Mouse (Mus musculus): ENCODE data around the gene Slc35c1. TPM values are rescaled to one million over a fixed set of nuclear protein-coding genes. Genes with fewer than 3 reads are reported as not detected.
A peak's percentile ranks its signal among the peaks of the same experiment; 100 is the strongest.

The Slc35c1 gene
- polyA plus RNA-seq, 1 experiment from 2014 or later: 16.9 TPM

DNA sequence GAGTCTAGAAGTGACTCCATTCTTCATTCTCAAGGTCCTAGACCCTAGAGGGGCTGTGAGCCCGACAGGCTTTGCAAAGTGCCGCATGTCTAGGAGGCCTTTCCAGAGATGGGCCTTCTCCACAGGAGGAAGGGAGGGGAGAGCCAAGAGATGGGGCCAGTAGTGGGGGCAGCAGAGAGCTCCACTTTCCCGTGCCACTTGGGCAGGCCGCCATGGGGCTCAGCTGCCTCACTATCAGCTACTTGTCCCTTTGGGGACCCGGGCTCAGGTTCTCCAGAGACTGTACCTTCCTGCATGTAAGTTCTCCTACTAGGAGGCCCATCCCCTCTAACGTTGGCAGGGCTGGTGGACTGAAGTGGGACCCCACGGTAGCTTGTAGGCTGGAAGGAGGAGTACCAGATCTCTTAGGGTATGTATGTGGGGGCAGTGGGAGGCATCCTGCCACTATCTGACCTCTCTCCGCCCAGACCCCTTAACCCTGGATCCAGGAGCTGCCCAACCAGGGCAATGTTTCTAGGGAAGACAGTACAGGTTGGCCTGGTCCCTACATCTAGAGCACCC, 3.3 kb downstream of the Slc35c1 start:
- H3K4me2 ChIP-seq: peak overlapping the region; percentile 22; the same call in 1 of the 2 replicates
- ATAC-seq (ENCODE audit: insufficient read depth) (no peak), DNase-seq (no peak)
- H3K9me3 ChIP-seq (ENCODE audit: low read depth, low read length): no peaks in the 10 kb centered on the region
- no peak overlapping the region for H3K27ac ChIP-seq (ENCODE audit: low read depth)
- peaks cover 24% of the 10 kb centered on the region; the same call in 1 of the 2 replicates for H3K36me3 ChIP-seq (ENCODE audit: insufficient read depth)
- 66% methylated on average over 8 of the region's 8 CpGs for WGBS
- peak overlapping the region; percentile 28; the same call in 1 of the 2 replicates for H3K9ac ChIP-seq
- no peak overlapping the region for H3K4me3 ChIP-seq (ENCODE audit: low read depth, low read length)
- TF ChIP-seq CTCF (IDR thresholded peaks at IDR 0.05; ENCODE audit: low read depth): no peak
- H3K27me3 ChIP-seq (ENCODE audit: insufficient read depth, low read length): peaks cover 17% of the 10 kb centered on the region
- H3K4me1 ChIP-seq (ENCODE audit: insufficient read depth): peaks cover 5% of the 10 kb centered on the region; the same call in 1 of the 2 replicates

DNA sequence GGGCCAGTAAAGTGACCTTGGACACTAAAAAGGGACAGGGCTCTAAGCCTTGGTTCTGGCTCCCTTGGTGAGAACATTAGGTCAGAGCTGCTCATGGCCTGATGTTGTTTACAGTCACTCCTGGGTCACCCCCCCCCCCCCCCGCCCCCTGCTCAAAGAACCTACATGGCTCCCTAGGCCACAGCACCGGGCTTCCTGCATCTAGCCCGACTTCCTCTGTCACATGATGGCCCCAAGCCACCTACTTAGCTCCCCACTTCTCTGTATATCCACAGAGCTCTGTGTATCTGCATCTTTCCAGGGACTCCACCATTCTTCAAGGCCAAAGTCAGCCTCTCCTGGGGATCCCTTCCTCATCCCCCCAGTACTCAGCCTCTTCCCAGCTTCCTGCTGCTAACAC, 4.6 kb downstream of the Slc35c1 start:
- peaks cover 24% of the 10 kb centered on the region; the same call in 1 of the 2 replicates for H3K36me3 ChIP-seq (ENCODE audit: insufficient read depth)
- H3K4me1 ChIP-seq (ENCODE audit: insufficient read depth): peaks cover 5% of the 10 kb centered on the region; the same call in 1 of the 2 replicates
- no peaks in the 10 kb centered on the region for H3K9me3 ChIP-seq (ENCODE audit: low read depth, low read length)
- 21% methylated on average over 3 of the region's 3 CpGs for WGBS
- no peak for TF ChIP-seq CTCF (IDR thresholded peaks at IDR 0.05; ENCODE audit: low read depth)
- no peak overlapping the region for H3K9ac ChIP-seq
- H3K27me3 ChIP-seq (ENCODE audit: insufficient read depth, low read length): peaks cover 9% of the 10 kb centered on the region
- DNase-seq (no peak), ATAC-seq (ENCODE audit: insufficient read depth) (no peak)
- no peak overlapping the region for H3K4me3 ChIP-seq (ENCODE audit: low read depth, low read length)
- H3K27ac ChIP-seq (ENCODE audit: low read depth): no peak overlapping the region
- no peak overlapping the region for H3K4me2 ChIP-seq

DNA sequence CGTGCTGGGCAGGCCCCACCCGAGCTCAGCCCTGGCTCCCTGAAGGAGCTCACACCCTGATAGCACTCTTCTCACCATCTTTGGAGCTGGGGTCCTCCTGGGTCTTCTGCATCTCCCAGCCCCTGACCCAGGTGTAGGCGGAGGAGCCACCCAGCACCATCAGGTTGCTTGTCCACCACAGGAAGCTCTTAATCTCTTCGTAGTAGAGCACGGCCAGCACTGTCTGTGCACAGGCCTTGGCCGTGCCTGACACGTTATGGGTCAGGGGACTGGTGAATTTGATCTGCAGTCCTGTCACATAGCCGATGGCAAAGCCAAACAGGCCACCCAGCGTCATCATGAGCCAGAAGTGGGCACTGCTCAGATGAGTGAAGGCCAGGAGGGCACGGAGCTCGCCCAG, 6.2 kb downstream of the Slc35c1 start:
- H3K9ac ChIP-seq: no peak overlapping the region
- DNase-seq: no peak
- WGBS: 87% methylated on average over 11 of the region's 11 CpGs
- H3K4me1 ChIP-seq (ENCODE audit: insufficient read depth): peaks cover 5% of the 10 kb centered on the region; the same call in 1 of the 2 replicates
- no peak overlapping the region for H3K4me2 ChIP-seq
- H3K27me3 ChIP-seq (ENCODE audit: insufficient read depth, low read length): no peaks in the 10 kb centered on the region
- no peak overlapping the region for H3K27ac ChIP-seq (ENCODE audit: low read depth)
- no peak overlapping the region for H3K4me3 ChIP-seq (ENCODE audit: low read depth, low read length)
- TF ChIP-seq CTCF (IDR thresholded peaks at IDR 0.05; ENCODE audit: low read depth): no peak
- H3K9me3 ChIP-seq (ENCODE audit: low read depth, low read length): no peaks in the 10 kb centered on the region
- no peak for ATAC-seq (ENCODE audit: insufficient read depth)
- peaks cover 24% of the 10 kb centered on the region; the same call in 1 of the 2 replicates for H3K36me3 ChIP-seq (ENCODE audit: insufficient read depth)

DNA sequence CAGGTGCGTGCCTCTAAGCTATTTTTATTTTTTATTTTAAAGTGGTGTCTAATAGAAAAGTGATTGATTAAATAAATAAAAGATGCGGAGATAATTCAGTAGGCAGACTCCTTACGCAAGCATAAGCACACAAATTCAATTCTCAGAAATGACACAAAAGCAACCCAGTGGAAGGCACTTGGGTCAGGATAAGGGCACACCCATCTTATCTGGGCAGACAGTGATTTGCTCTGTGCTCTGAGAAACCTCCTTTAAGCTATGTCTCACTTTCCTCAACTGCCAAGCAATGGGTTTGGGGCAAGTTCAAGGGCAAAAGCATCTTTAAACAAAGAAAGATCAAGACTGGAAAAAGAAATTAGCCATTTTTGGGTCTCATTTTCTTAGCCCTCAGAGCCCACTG, 9.2 kb downstream of the Slc35c1 start:
- DNase-seq (no peak), ATAC-seq (ENCODE audit: insufficient read depth) (no peak)
- Histone ChIP-seq H3K27me3 (ENCODE audit: insufficient read depth, low read length) (no peaks in the 10 kb centered on the region), H3K4me3 (ENCODE audit: low read depth, low read length) (no peak overlapping the region), H3K9ac (no peak overlapping the region), H3K27ac (ENCODE audit: low read depth) (no peak overlapping the region), H3K36me3 (ENCODE audit: insufficient read depth) (peaks cover 24% of the 10 kb centered on the region; the same call in 1 of the 2 replicates), H3K4me2 (no peak overlapping the region), H3K4me1 (ENCODE audit: insufficient read depth) (no peaks in the 10 kb centered on the region), H3K9me3 (ENCODE audit: low read depth, low read length) (no peaks in the 10 kb centered on the region)
- TF ChIP-seq CTCF (IDR thresholded peaks at IDR 0.05; ENCODE audit: low read depth): no peak
- WGBS: 89% methylated on average over 3 of the region's 3 CpGs

DNA sequence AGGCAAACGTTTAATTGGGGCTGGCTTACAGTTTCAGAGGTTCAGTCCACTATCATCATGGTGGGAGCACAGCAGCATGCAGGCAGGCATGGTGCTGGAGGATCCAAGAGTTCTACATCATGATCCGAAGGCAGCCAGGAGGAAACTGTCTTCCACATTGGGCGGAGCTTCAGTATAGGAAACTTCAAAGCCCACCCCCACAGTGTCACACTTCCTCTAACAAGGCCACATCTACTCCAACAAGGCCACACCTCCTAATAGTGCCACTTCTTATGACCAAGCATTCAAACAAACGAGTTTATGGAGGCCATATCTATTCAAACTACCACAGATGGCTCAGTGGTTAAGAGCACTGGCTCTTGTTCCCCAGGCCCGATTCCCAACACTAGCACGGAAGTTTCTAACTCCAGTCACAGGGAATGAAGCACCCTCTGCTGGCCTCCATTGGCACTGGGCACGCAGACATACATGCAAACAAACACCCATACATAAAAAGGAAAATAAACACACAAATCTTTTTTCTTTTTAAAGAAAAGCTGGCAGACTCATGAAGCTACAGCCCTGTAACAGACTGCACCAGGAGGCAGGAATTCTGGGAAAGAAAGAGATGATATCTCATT, 13.1 kb downstream of the Slc35c1 start:
- Histone ChIP-seq H3K4me3 (ENCODE audit: low read depth, low read length) (no peak overlapping the region), H3K9me3 (ENCODE audit: low read depth, low read length) (no peaks in the 10 kb centered on the region), H3K27ac (ENCODE audit: low read depth) (no peak overlapping the region), H3K27me3 (ENCODE audit: insufficient read depth, low read length) (no peaks in the 10 kb centered on the region), H3K4me1 (ENCODE audit: insufficient read depth) (no peaks in the 10 kb centered on the region), H3K36me3 (ENCODE audit: insufficient read depth) (no peaks in the 10 kb centered on the region), H3K9ac (no peak overlapping the region), H3K4me2 (no peak overlapping the region)
- WGBS: 64% methylated on average over 7 of the region's 7 CpGs
- DNase-seq (no peak), ATAC-seq (ENCODE audit: insufficient read depth) (no peak)
- TF ChIP-seq CTCF (IDR thresholded peaks at IDR 0.05; ENCODE audit: low read depth): peak; percentile 29; the same call in 1 of the 2 replicates

DNA sequence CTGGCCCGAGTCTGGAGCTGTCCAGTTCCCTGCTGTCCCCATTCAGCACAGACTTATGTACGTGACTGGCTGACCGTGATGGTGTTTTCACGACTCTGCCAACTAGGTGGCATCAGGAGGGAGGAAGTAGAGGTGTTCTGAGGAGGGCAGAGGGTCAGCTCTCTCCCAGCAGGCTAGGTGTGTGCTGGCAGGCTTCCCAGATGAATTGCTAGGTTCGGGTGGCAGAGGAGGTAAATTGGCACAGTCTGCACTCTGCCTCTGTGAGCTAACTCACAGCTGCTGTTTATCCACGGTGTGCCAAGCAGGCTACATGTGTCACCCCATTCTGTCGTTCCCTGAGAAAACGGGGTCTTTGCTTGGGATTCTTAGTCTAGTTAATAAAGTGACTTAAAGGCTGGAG, 13.7 kb downstream of the Slc35c1 start:
- no peak for TF ChIP-seq CTCF (IDR thresholded peaks at IDR 0.05; ENCODE audit: low read depth)

DNA sequence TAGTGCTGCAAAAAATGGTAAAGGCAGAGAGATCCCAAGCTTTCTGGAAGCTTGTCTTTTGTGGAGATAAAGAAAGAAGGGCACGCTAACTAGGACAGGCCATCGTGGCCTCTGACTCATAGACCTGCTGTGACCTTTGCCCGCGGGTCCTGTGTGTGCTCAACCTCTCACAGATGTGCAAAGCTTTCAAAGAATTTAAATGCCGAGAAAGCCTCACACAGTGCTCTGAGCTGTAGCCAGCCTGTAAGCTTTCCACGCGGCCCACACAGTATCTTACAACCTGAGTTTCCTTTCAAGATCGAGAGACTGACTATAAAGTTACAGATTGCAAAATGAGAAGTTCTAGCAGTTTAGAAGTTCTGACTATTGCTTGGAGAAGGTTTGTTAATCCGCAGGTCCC, 14.4 kb downstream of the Slc35c1 start:
- H3K9ac ChIP-seq: no peak overlapping the region
- H3K36me3 ChIP-seq (ENCODE audit: insufficient read depth): no peaks in the 10 kb centered on the region
- no peak overlapping the region for H3K4me2 ChIP-seq
- H3K4me3 ChIP-seq (ENCODE audit: low read depth, low read length): no peak overlapping the region
- H3K4me1 ChIP-seq (ENCODE audit: insufficient read depth): no peaks in the 10 kb centered on the region
- WGBS: 46% methylated on average over 9 of the region's 9 CpGs
- no peaks in the 10 kb centered on the region for H3K9me3 ChIP-seq (ENCODE audit: low read depth, low read length)
- no peaks in the 10 kb centered on the region for H3K27me3 ChIP-seq (ENCODE audit: insufficient read depth, low read length)
- no peak for ATAC-seq (ENCODE audit: insufficient read depth)
- no peak overlapping the region for H3K27ac ChIP-seq (ENCODE audit: low read depth)
- TF ChIP-seq CTCF (IDR thresholded peaks at IDR 0.05; ENCODE audit: low read depth): no peak
- DNase-seq: no peak

More for the DNA sequence above, 13.7 kb downstream of the Slc35c1 start:
- ATAC-seq (ENCODE audit: insufficient read depth) (no peak), DNase-seq (no peak)
- no peak overlapping the region for H3K27ac ChIP-seq (ENCODE audit: low read depth)
- no peaks in the 10 kb centered on the region for H3K36me3 ChIP-seq (ENCODE audit: insufficient read depth)
- H3K4me3 ChIP-seq (ENCODE audit: low read depth, low read length): no peak overlapping the region
- WGBS: 73% methylated on average over 8 of the region's 8 CpGs
- H3K9ac ChIP-seq: no peak overlapping the region
- H3K9me3 ChIP-seq (ENCODE audit: low read depth, low read length): no peaks in the 10 kb centered on the region
- H3K4me1 ChIP-seq (ENCODE audit: insufficient read depth): no peaks in the 10 kb centered on the region
- no peak overlapping the region for H3K4me2 ChIP-seq
- H3K27me3 ChIP-seq (ENCODE audit: insufficient read depth, low read length): no peaks in the 10 kb centered on the region

Data from lung, embryonic 14.5 days (tissue).